Mouse (Mus musculus) cerebellum, adult 8-10 months (tissue): ENCODE results near the gene Fbxw11.
A peak's percentile ranks its signal among the peaks of the same experiment; 100 is the strongest.
"Not testable (repeated sequence)": the region's sequence is repeated elsewhere in the genome, so short reads cannot be mapped to it uniquely, and the experiment has no call there.

Source experiments
- DNase-seq: peaks from one replicate; pipeline ENCODE4 v3.0.0; 2022

The Fbxw11 gene

GRCm38 (mm10) chr11:32642249-32642876, at the start of gene Fbxw11:
Gene Fbxw11, plus strand, starts transcription at chr11:32642724.
- peak; percentile 95 for DNase-seq

- DNase-seq = no peak
These were observed 49.4 kb upstream of the Fbxw11 start for GRCm38 (mm10) chr11:32593081-32593480.

- no peak for DNase-seq
These were observed 48.4 kb upstream of the Fbxw11 start for GRCm38 (mm10) chr11:32594122-32594521.

- no peak for DNase-seq
These were observed 42.2 kb upstream of the Fbxw11 start for GRCm38 (mm10) chr11:32600371-32600770.

GRCm38 (mm10) chr11:32601528-32602323, 40.8 kb upstream of the Fbxw11 start:
- peak; percentile 31 for DNase-seq

- no peak for DNase-seq
These were observed 37.9 kb upstream of the Fbxw11 start for GRCm38 (mm10) chr11:32604663-32605062.

GRCm38 (mm10) chr11:32605131-32605860, 37.2 kb upstream of the Fbxw11 start:
- DNase-seq = no peak

- DNase-seq = no peak
These were observed 36.6 kb upstream of the Fbxw11 start for GRCm38 (mm10) chr11:32605907-32606306.

- no peak for DNase-seq
These were observed 35.2 kb upstream of the Fbxw11 start for GRCm38 (mm10) chr11:32607319-32607718.

- no peak for DNase-seq
These were observed 31.9 kb upstream of the Fbxw11 start for GRCm38 (mm10) chr11:32610616-32611015.

- DNase-seq = no peak
These were observed 30.2 kb upstream of the Fbxw11 start for GRCm38 (mm10) chr11:32612304-32612703.

GRCm38 (mm10) chr11:32614463-32614862, 28.1 kb upstream of the Fbxw11 start:
- DNase-seq = no peak

GRCm38 (mm10) chr11:32615561-32615960, 27.0 kb upstream of the Fbxw11 start:
- DNase-seq = no peak

- DNase-seq = no peak
These were observed 26.4 kb upstream of the Fbxw11 start for GRCm38 (mm10) chr11:32616091-32616490.

GRCm38 (mm10) chr11:32618036-32618435, 24.5 kb upstream of the Fbxw11 start:
- no peak for DNase-seq

GRCm38 (mm10) chr11:32618641-32619040, 23.9 kb upstream of the Fbxw11 start:
- DNase-seq = not testable (repeated sequence)

- peak; percentile 42 for DNase-seq
These were observed 23.2 kb upstream of the Fbxw11 start for GRCm38 (mm10) chr11:32619257-32619816.

- DNase-seq = no peak
These were observed 22.6 kb upstream of the Fbxw11 start for GRCm38 (mm10) chr11:32619866-32620456.

GRCm38 (mm10) chr11:32621831-32622478, 20.6 kb upstream of the Fbxw11 start:
- peak; percentile 97 for DNase-seq

- DNase-seq = no peak
These were observed 19.9 kb upstream of the Fbxw11 start for GRCm38 (mm10) chr11:32622479-32623190.

- DNase-seq = peak; percentile 95
These were observed 19.3 kb upstream of the Fbxw11 start for GRCm38 (mm10) chr11:32623236-32623635.

GRCm38 (mm10) chr11:32623912-32624311, 18.6 kb upstream of the Fbxw11 start:
- DNase-seq = peak; percentile 65
